Mouse (Mus musculus) liver, embryonic 14.5 days (tissue): ENCODE measurements at regions not wholly inside any gene's neighbourhood (a gene's known extent, or its start where the extent isn't known, plus 50 kb on each side); places are given as distances from the start of the nearest gene placed in this dataset.

Experiments used
- CTCF ChIP-seq: IDR thresholded peaks from 2 replicates; pipeline ENCODE4 v1.5.1; 2016; ENCODE audit warnings: antibody characterized with exemption, low read depth, control low read depth
- EP300 ChIP-seq: IDR thresholded peaks from 2 replicates; pipeline ENCODE4 v1.6.1; 2016; ENCODE audit warnings: antibody characterized with exemption, low read depth

DNA sequence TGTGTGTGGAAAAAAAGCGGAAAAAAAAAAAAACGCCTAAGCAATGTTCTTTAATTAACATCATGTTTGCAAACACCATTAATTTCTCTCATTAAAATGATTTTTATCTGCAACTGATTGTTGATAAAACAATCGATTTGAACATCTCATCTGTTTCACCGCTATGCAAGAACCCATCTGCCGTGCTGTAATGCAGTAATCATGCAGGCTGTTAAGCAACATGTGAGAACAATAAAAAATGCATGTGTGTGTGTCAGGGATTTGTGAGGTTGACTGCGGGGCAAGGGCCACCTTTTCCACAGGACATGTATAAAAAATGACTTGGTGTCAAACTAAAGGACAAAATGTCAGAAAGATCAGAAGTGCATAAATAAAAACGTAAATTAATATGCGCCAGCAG lies 618.9 kb upstream of the Tenm3 start:
- no peak for TF ChIP-seq EP300
- TF ChIP-seq CTCF = no peak
